In the genomic region with DNA sequence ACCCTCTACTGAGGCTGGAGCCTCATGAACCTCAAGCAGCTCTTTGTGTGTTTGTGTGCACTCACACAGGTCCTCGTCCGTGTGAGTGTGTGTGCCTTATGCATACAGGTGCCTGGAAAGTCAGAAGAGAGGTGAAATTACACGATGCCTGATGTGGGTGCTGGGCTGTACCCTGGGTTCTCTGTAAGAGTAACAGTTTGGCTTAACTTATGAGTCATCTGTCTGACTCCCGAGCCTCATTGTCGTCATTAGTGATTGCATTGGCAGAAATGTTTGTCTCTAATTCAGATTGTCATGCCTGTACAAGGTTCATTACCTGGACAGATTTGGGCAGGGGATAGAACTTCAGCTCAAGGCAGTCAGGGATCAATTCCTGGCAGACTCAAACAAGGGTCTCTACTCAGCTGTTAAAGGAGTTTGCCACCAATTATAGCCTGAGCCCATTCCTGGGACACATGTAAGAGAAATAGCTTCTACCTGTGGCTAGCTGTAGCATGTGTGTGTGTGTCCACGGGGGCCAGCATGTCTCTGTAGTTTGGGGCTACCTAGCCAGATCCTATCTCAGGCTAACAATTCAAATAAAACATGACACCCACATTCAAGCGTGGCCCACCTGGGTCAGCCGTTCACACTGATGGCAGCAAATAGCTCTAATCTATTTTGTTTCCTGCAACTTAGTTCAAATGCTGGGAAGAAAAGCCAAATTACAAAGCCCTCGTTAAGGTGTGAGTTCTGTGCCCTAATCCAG, we compare ENCODE assay signal across 8 mouse cellular contexts. TPM values are rescaled to one million over a fixed set of nuclear protein-coding genes. Genes with fewer than 3 reads are reported as not detected.
DNase-seq lines count a peak whose midpoint lies in the region; ATAC-seq and TF ChIP-seq lines count a peak whose summit lies in the region.

No protein-coding gene starts in this region.

- H3K4me3 ChIP-seq in left cerebral cortex, adult 2 months = peak overlapping the region; percentile 49
- H3K4me3 ChIP-seq in bone marrow, adult 2 months (replicated peaks; ENCODE audit: control insufficient read depth, low read depth, low read length) = peak overlapping the region; percentile 74
- H3K4me3 ChIP-seq in heart, postnatal 0 days (ENCODE audit: low read depth, low read length) = peak overlapping the region; percentile 50
- H3K4me3 ChIP-seq in liver, embryonic 13.5 days (replicated peaks) = peak overlapping the region; percentile 94

- H3K4me2 ChIP-seq in heart, postnatal 0 days (ENCODE audit: low read depth, low read length) = peak overlapping the region; percentile 75
- H3K4me2 ChIP-seq in liver, embryonic 13.5 days = peak overlapping the region; percentile 98

- H3K36me3 ChIP-seq in heart, postnatal 0 days (replicated peaks; ENCODE audit: control insufficient read depth, insufficient read depth, low read length) = 0 out of 2 replicates have a peak, but pooled peaks cover 3% of the 10 kb centered on the region
- peaks cover 21% of the 10 kb centered on the region for H3K36me3 ChIP-seq in liver, embryonic 13.5 days
- peaks cover 3% of the 10 kb centered on the region; the same call in 1 of the 2 replicates for H3K36me3 ChIP-seq in splenic B cell, adult 2 months (ENCODE audit: control insufficient read depth, insufficient read depth, low read length, poor library complexity, severe bottlenecking)

- peak overlapping the region; percentile 79 for H3K9ac ChIP-seq in heart, postnatal 0 days (replicated peaks; ENCODE audit: low read depth, low read length)
- H3K9ac ChIP-seq in liver, embryonic 13.5 days = peak overlapping the region; percentile 94

- peaks cover 16% of the 10 kb centered on the region for H3K4me1 ChIP-seq in bone marrow, adult 2 months (ENCODE audit: control insufficient read depth, insufficient read depth, low read length)
- peaks cover 60% of the 10 kb centered on the region for H3K4me1 ChIP-seq in heart, postnatal 0 days (ENCODE audit: control insufficient read depth, insufficient read depth)
- peaks cover 73% of the 10 kb centered on the region for H3K4me1 ChIP-seq in liver, embryonic 13.5 days (replicated peaks)

- no peak for TF ChIP-seq POLR2A in bone marrow, adult 2 months (IDR thresholded peaks at IDR 0.05; ENCODE audit: borderline replicate concordance, control insufficient read depth, low read depth, low read length)

- DNase-seq in left cerebral cortex, adult 2 months (ENCODE audit: extremely low spot score in 1 of 2, low spot score in 2 of 2) = no peak
- DNase-seq in left cerebral cortex, adult 9 months (ENCODE audit: low spot score in 2 of 2) = no peak
- no peak for DNase-seq in heart, postnatal 0 days (ENCODE audit: low spot score)
- DNase-seq in liver, embryonic 13.5 days = no peak
- DNase-seq in splenic B cell, adult 2 months (ENCODE audit: low read depth, low spot score) = peak; percentile 62
- DNase-seq in urinary bladder, adult 18-20 months (ENCODE audit: low spot score in 2 of 2) = no peak
- DNase-seq in ovary, postnatal 10 days (ENCODE audit: low spot score) = no peak

- TF ChIP-seq CTCF in left cerebral cortex, adult 2 months (IDR thresholded peaks at IDR 0.05) = no peak
- TF ChIP-seq CTCF in bone marrow, adult 2 months (IDR thresholded peaks at IDR 0.05; ENCODE audit: control insufficient read depth, insufficient read depth, low read length) = no peak
- TF ChIP-seq CTCF in heart, postnatal 0 days (IDR thresholded peaks at IDR 0.05; ENCODE audit: low read depth) = no peak

- peak overlapping the region; percentile 100 for H3K27ac ChIP-seq in left cerebral cortex, adult 2 months
- H3K27ac ChIP-seq in bone marrow, adult 2 months (ENCODE audit: control insufficient read depth, insufficient read depth, low read depth, low read length, poor library complexity) = peak overlapping the region; percentile 94
- peak overlapping the region; percentile 99 for H3K27ac ChIP-seq in heart, postnatal 0 days (ENCODE audit: low read depth)
- peak overlapping the region; percentile 100 for H3K27ac ChIP-seq in liver, embryonic 13.5 days

- no peak for ATAC-seq in heart, postnatal 0 days (ENCODE audit: insufficient read depth, low read depth)
- no peak for ATAC-seq in liver, embryonic 13.5 days (ENCODE audit: low read depth)

- 1% methylated on average over 9 of the region's 9 CpGs for WGBS in bone marrow, adult 2 months
- 18% methylated on average over 9 of the region's 9 CpGs for WGBS in heart, postnatal 0 days
- 7% methylated on average over 9 of the region's 9 CpGs for WGBS in liver, embryonic 13.5 days (ENCODE audit: insufficient replicate concordance)

- intact Hi-C loops in left cerebral cortex, adult 2 months (cut with DNase I) = loop anchor here (2.0 to 5.0 kb wide), 2 partner anchors 21 to 100 kb away; a partner anchor contains a TSS

- H3K27me3 ChIP-seq in heart, postnatal 0 days (ENCODE audit: control insufficient read depth, insufficient read depth, low read length) = no peaks in the 10 kb centered on the region
- no peaks in the 10 kb centered on the region for H3K27me3 ChIP-seq in liver, embryonic 13.5 days
- no peaks in the 10 kb centered on the region for H3K27me3 ChIP-seq in splenic B cell, adult 2 months (ENCODE audit: control insufficient read depth, insufficient read depth, low read length, poor library complexity, severe bottlenecking)

- no peak for TF ChIP-seq EP300 in heart, postnatal 0 days (IDR thresholded peaks at IDR 0.05; ENCODE audit: low read depth)

- H3K9me3 ChIP-seq in heart, postnatal 0 days (replicated peaks; ENCODE audit: control insufficient read depth, low read length) = no peaks in the 10 kb centered on the region
- no peaks in the 10 kb centered on the region for H3K9me3 ChIP-seq in liver, embryonic 13.5 days (replicated peaks)

RNA-seq across cellular contexts. Expression of a gene that starts 0.6 kb away (rescaled TPM):
- total RNA-seq in left cerebral cortex, adult 2 months (2021) = 10 to 100 TPM; 42.8 to 48.8 TPM
- 70.5 and 89.6 TPM in 2 replicates for polyA plus RNA-seq in bone marrow, adult 2 months (2011; ENCODE audit: insufficient read depth, insufficient read length, low replicate concordance, missing spikeins)
- 150 and 174 TPM in 2 replicates for total RNA-seq in heart, postnatal 0 days (2014; rRNA removed; ENCODE audit: low replicate concordance)
- 76.9 and 78.3 TPM in 2 replicates for polyA plus RNA-seq in heart, postnatal 0 days (2015; fragmentation: Nextera tagmentation; extraction: Ambion mirVana)
- 71.4 and 73.8 TPM in 2 replicates for polyA plus RNA-seq in liver, embryonic 13.5 days (2015; fragmentation: Nextera tagmentation; extraction: Ambion mirVana)

RNA-seq across cellular contexts. Expression of a gene that starts 20.4 kb away (rescaled TPM):
- 10 to 100 TPM; 85.1 to 96.7 TPM for total RNA-seq in left cerebral cortex, adult 2 months (2021)
- 7.0 and 22.1 TPM in 2 replicates for polyA plus RNA-seq in bone marrow, adult 2 months (2011; ENCODE audit: insufficient read depth, insufficient read length, low replicate concordance, missing spikeins)
- total RNA-seq in heart, postnatal 0 days (2014; rRNA removed; ENCODE audit: low replicate concordance) = 92.2 and 108 TPM in 2 replicates
- 36.7 and 40.6 TPM in 2 replicates for polyA plus RNA-seq in heart, postnatal 0 days (2015; fragmentation: Nextera tagmentation; extraction: Ambion mirVana)
- polyA plus RNA-seq in liver, embryonic 13.5 days (2015; fragmentation: Nextera tagmentation; extraction: Ambion mirVana) = 11.5 and 12.7 TPM in 2 replicates

RNA-seq across cellular contexts. Expression of a gene that starts 24.5 kb away (rescaled TPM):
- total RNA-seq in left cerebral cortex, adult 2 months (2021) = 10 to 100 TPM; 13.6 to 15.5 TPM
- polyA plus RNA-seq in bone marrow, adult 2 months (2011; ENCODE audit: insufficient read depth, insufficient read length, low replicate concordance, missing spikeins) = 16.3 and 45.8 TPM in 2 replicates
- total RNA-seq in heart, postnatal 0 days (2014; rRNA removed; ENCODE audit: low replicate concordance) = 15.0 and 15.6 TPM in 2 replicates
- 10.8 and 11.5 TPM in 2 replicates for polyA plus RNA-seq in heart, postnatal 0 days (2015; fragmentation: Nextera tagmentation; extraction: Ambion mirVana)
- 31.6 and 38.5 TPM in 2 replicates for polyA plus RNA-seq in liver, embryonic 13.5 days (2015; fragmentation: Nextera tagmentation; extraction: Ambion mirVana)

RNA-seq across cellular contexts. Expression of a gene that starts 24.7 kb away (rescaled TPM):
- total RNA-seq in left cerebral cortex, adult 2 months (2021) = 10 to 100 TPM; 45.0 to 46.0 TPM
- 22.9 and 33.3 TPM in 2 replicates for polyA plus RNA-seq in bone marrow, adult 2 months (2011; ENCODE audit: insufficient read depth, insufficient read length, low replicate concordance, missing spikeins)
- 6.6 and 6.9 TPM in 2 replicates for total RNA-seq in heart, postnatal 0 days (2014; rRNA removed; ENCODE audit: low replicate concordance)
- polyA plus RNA-seq in heart, postnatal 0 days (2015; fragmentation: Nextera tagmentation; extraction: Ambion mirVana) = 3.6 and 7.3 TPM in 2 replicates
- 6.1 and 7.5 TPM in 2 replicates for polyA plus RNA-seq in liver, embryonic 13.5 days (2015; fragmentation: Nextera tagmentation; extraction: Ambion mirVana)

RNA-seq across cellular contexts. Expression of a gene that starts 54.7 kb away (rescaled TPM):
- 100 to 1,000 TPM; 244 to 251 TPM for total RNA-seq in left cerebral cortex, adult 2 months (2021)
- polyA plus RNA-seq in bone marrow, adult 2 months (2011; ENCODE audit: insufficient read depth, insufficient read length, low replicate concordance, missing spikeins) = 49.9 and 75.2 TPM in 2 replicates
- 141 and 149 TPM in 2 replicates for total RNA-seq in heart, postnatal 0 days (2014; rRNA removed; ENCODE audit: low replicate concordance)
- 69.1 and 75.6 TPM in 2 replicates for polyA plus RNA-seq in heart, postnatal 0 days (2015; fragmentation: Nextera tagmentation; extraction: Ambion mirVana)
- 46.0 and 51.1 TPM in 2 replicates for polyA plus RNA-seq in liver, embryonic 13.5 days (2015; fragmentation: Nextera tagmentation; extraction: Ambion mirVana)
